Mouse (Mus musculus): Measurements from ENCODE around the gene Tmpo.
"Not testable (repeated sequence)": the region's sequence is repeated elsewhere in the genome, so short reads cannot be mapped to it uniquely, and the experiment has no call there.

Gene Tmpo

GRCm38 (mm10) chr10:91185721-91186120, 4.6 kb upstream of the Tmpo start:
- no peak for DNase-seq (ENCODE audit: low read depth, low spot score)

DNA sequence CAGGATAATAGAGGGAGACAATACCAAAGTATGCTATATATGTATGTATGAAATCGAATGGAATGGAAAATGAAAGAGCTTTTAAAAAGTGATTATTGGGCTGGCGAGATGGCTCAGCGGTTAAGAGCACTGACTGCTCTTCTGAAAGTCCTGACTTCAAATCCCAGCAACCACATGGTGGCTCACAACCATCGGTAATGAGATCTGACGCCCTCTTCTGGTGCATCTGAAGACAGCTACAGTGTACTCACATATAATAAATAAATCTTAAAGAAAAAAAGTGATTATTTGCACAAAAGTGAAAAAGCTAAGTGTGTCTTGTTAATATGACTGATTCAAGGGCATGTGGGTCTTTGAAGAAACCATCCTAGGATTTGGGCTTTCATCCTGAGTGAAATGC, 3.8 kb upstream of the Tmpo start:
- not testable (repeated sequence) for DNase-seq (ENCODE audit: low read depth, low spot score)

- DNase-seq (ENCODE audit: low read depth, low spot score): peak; percentile 91
Measured at GRCm38 (mm10) chr10:91183316-91183715, 2.2 kb upstream of the Tmpo start.

DNA sequence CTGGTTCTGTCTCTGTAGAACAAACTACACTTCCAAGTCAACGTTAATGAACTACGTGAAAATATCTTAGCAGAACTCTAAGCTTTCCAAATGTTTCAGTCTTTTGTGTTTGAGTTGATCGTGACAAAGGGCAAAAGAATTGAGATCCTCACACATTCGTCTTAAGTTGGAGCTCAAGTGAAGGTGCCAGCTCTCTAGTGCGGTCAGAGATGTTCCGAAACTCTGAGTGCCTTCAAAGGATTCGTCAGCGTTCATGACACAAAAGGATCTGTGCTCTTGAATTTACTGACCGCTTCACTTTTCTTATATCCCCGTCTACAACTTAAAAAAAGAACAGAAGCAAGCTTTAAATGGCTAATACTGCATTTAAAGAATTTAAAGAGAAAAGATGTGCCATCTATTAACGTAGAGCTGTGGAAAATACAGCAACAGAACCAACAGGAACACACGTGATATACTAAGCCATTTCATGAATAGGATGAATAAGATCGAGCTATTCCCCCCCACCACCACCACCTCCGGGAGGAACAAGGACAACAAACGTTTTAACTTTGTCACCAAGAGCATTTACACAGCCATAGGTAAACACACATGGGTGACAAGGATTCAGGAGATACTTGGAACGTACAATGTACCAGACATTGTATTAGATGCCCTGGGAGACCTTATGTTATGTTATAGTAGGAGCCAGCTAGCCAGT, 1.3 kb upstream of the Tmpo start:
- no peak for DNase-seq (ENCODE audit: low read depth, low spot score)

DNA sequence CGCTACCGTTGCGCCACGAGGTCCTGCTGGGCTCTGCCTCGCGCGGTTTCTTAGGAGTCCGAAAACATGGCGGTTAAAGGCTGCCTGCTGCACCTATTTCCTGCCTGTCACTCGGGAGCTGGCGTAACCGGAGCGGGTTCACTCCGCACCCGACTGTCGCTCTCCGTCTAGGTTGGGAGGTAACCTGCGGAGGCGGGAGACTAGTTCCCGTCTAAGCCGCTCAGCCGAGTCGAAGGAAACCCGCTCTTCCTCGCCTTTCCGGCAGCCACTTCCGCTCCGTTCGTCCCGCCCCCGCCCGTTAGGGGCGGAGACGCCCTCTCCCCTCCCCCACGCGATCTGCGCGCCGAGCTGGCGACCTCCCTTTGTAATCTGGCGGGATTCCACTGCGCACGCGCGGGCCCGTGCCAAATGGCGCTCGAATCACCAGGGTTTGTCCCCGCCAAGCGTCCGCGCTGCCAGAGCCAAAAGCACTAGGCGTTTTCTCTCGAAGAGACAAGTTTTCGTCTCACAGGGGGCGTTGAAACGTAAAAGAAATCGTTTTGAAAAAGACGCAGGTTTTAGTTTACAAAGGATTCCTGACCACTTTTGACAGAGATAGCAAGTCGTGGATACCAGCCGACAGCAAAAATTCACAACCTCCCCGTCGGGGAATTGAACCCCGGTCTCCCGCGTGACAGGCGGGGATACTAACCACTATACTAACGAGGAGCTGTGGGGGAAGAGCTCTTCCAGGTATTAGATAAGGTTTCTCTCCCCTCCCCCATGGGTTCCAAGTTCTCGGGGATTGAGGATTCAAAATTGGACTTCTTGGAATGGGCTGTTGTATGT, 560 bp upstream of the Tmpo start:
- peak; percentile 99 for DNase-seq (ENCODE audit: low read depth, low spot score)

GRCm38 (mm10) chr10:91180301-91180700, 814 bp downstream of the Tmpo start:
- DNase-seq (ENCODE audit: low read depth, low spot score): no peak

- no peak for DNase-seq (ENCODE audit: low read depth, low spot score)
Measured at GRCm38 (mm10) chr10:91179834-91180233, 1.3 kb downstream of the Tmpo start.

- no peak for DNase-seq (ENCODE audit: low read depth, low spot score)
Measured at GRCm38 (mm10) chr10:91177201-91177600, 3.9 kb downstream of the Tmpo start.

DNA sequence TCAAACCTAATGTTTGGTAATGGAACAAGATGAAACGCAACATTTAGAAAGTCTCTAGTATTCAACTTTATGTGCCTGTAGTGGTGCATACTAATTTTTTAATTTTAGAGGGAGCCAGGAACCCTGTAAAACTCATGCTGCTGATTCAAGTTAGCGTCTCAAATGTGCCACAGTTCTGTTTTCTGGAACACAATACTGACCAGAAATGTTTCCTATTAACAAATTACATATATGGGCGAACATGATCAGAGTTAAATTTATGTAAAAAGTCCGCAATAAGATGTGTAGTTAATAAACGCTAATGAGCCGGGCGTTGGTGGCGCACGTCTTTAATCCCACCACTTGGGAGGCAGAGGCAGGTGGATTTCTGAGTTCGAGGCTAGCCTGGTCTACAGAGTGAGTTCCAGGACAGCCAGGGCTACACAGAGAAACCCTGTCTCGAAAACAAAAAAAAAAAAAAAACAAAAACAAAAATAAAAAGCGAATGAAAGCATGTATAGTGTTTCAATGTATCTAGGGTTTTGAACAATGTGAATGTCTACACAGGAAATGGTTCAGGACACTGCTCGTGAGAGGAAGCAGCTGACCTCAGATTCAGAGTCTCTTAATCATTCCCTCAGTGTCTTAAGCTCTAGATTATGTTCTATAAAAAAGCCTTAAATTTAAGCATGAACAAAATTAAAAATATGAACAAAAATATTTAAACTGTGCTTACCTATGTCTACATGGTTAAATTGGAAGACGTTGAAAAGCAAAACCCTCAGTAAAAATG, 8.6 kb downstream of the Tmpo start:
- no peak for DNase-seq (ENCODE audit: low read depth, low spot score)

DNA sequence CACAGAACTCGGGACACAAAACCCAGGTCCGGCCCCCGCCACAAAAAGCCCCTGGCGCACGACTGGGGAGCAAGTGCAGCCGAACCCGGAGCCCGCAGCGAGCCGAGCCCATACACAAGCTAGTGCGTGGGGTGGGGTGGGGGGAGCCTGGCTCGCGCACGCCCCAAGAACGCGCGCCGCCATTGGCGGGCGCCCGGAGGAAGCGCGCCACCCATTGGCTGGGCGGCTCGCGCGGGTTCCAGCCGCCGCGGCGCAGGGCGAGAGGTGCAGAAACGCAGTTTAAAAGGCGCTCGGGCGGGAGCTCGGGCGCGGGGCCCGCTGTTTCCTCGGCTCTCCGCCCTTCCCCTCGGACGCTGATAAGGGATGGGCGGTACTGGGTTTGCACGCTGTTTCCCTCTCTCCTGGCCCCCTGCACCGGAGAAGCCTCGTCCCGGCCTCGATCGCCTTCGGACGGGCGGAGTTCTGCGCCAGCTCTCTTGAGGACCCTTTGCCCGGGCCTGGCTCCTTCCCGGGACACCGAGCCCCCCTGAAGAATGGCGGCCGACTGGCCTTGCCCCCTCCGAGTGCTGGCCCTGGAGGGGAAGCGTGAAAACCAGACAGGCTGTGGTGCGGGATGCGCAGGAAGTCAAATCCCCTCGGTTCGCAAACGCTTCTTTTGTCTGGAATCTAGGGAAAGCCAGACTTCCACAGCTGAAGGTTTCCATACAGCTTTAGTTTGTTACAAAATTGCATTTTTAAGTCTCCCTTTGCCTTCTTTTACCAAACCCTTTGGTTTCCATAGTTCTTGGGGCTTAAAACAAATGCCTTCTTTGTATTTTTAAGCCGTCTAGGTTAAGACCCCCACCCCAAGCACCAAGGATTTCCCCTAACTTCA, 9.4 kb downstream of the Tmpo start:
- DNase-seq (ENCODE audit: low read depth, low spot score): peak; percentile 93

- no peak for DNase-seq (ENCODE audit: low read depth, low spot score)
Measured at GRCm38 (mm10) chr10:91171041-91171440, 10.1 kb downstream of the Tmpo start.

DNA sequence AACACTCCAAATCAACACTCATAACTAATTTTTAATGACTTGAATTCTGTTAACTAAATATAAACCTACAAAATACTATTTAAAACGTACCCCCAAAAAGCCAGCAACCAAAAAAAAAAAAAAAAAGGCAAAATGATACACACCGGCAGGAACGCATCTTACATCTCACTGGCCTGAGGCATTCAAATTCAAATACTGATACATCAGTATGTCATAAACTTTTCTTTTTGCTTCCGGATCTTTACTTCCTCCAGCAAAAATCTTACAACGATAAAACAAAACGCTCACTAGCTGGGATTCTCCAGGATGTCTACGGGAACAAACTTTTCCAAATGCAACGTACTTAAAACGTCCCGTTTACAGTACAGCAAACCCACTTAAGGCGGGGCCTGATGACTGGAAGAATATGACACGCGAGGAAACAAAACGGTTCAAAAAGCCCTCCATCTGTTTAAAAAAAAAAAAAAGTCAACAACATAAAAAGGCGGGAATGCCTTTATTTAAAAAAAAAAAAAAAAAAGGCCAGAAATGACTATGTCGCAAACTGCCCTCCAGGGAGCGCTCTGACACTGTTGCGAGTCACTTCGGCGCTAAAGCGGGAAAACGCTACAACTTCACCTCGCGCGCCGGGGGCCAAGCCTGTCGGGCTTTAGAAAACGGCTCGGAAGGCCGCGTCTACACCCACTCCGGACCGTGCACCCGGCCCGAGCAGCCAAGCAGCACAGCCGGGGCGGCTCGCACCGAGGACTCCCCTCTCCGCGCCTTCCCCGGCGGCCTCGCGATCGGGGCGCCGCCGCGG, 10.8 kb downstream of the Tmpo start:
- peak; percentile 85 for DNase-seq (ENCODE audit: low read depth, low spot score)

DNA sequence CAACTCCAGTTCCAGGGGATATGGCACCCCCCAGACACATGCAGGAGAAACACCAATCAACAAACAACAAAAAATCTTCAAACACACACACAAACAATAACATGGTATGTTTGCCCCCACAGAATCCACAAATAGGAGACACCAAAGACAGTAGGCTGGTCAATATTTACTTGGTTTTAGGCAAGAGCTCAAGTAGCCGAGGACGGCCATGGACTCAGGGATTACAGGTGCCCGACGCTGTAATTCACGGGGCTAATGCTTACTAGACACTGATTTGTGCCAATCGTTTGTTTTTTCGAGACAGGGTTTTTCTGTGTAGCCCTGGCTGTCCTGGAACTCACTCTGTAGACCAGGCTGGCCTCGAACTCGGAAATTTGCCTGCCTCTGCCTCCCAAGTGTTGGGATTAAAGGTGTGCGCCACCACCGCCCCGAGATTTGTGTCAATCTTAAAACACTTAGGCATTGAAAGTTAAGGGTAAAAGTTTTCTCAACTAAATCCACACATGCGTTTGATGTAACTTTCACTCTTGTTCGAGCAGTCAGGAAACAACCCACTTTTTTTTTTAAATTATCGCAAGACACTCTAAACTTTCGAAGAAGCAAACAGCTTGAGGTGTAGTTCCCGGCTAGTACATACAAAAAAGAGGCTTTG, 11.6 kb downstream of the Tmpo start:
- DNase-seq (ENCODE audit: low read depth, low spot score): no peak

GRCm38 (mm10) chr10:91167352-91167751, 13.8 kb downstream of the Tmpo start:
- no peak for DNase-seq (ENCODE audit: low read depth, low spot score)

- peak; percentile 62 for DNase-seq (ENCODE audit: low read depth, low spot score)
Measured at GRCm38 (mm10) chr10:91166890-91167289, 14.2 kb downstream of the Tmpo start.

- DNase-seq (ENCODE audit: low read depth, low spot score): no peak
Measured at GRCm38 (mm10) chr10:91165850-91166249, 15.3 kb downstream of the Tmpo start.

DNA sequence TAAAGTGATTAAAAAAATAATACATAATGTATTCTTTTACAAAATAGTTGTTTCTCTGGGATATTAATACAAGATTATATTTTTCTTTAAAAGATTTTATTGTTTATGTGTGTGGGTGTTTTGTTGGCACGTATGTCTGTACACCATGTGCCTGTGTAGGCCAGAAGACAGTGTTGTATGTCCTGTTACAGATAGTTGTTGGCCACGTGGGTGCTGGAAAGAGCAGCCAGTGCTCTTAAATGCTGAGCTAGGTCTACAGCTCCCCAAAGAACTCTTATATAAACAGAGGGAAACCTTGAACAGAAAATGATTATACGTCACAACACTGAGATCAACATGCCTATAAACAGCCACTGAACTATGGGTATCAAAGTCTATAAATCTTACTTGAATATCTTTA, 16.6 kb downstream of the Tmpo start:
- DNase-seq (ENCODE audit: low read depth, low spot score): peak; percentile 88

GRCm38 (mm10) chr10:91162511-91163163, 18.5 kb downstream of the Tmpo start:
- no peak for DNase-seq (ENCODE audit: low read depth, low spot score)

DNA sequence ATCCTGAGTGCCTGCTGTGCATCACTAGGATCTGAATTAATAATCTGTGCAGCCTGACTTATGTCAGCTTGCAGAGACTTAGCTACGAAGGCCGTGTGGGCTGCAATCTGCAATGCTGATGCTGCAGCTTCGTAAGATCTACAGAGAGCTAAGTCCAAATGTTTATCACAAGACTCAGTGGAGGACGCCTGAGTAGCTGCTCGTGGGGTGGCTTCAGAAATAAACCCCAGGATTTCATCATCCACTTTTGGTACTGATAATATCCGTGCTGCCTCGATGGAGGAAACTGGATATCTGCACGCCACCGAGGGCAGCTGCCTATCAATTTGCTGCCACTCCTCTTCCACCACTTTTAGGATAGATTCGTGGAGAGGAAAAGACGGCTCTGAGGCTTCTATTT, 19.0 kb downstream of the Tmpo start:
- no peak for DNase-seq (ENCODE audit: low read depth, low spot score)

Data from skeletal muscle tissue, adult 2 months (tissue).